Mouse (Mus musculus) limb, embryonic 15.5 days (tissue): ENCODE data around the gene Gpd1l. TPM values are rescaled to one million over a fixed set of nuclear protein-coding genes. Genes with fewer than 3 reads are reported as not detected.
"Not testable (repeated sequence)": the region's sequence is repeated elsewhere in the genome, so short reads cannot be mapped to it uniquely, and the experiment has no call there.

Experiments
- ATAC-seq: fragments of 200-750 bp; cut with Nextera tagmentation; 2 replicates; pipeline ENCODE4 v1.8.0; 2017; ENCODE audit warnings: low read depth, moderate TSS enrichment; ENCODE audit not compliant: insufficient number of reproducible peaks, low FRiP score, low TSS enrichment
- H3K27ac ChIP-seq: fragments of 300-500 bp; sonication (generic); 2 replicates; pipeline ENCODE4 v1.5.1; 2015; ENCODE audit warnings: moderate library complexity, mild to moderate bottlenecking, inconsistent platforms
- H3K27me3 ChIP-seq: fragments of 300-500 bp; sonication (generic); 2 replicates; pipeline ENCODE4 v1.6.1; 2015; ENCODE audit warnings: inconsistent platforms
- H3K36me3 ChIP-seq: fragments of 300-500 bp; sonication (generic); 2 replicates; pipeline ENCODE4 v1.6.1; 2015; ENCODE audit warnings: inconsistent platforms
- H3K4me1 ChIP-seq: fragments of 300-500 bp; sonication (generic); 2 replicates; pipeline ENCODE4 v1.6.1; 2015; ENCODE audit warnings: inconsistent platforms
- H3K4me2 ChIP-seq: fragments of 300-500 bp; sonication (generic); 2 replicates; pipeline ENCODE4 v1.6.1; 2015; ENCODE audit warnings: mild to moderate bottlenecking, inconsistent platforms
- H3K4me3 ChIP-seq: fragments of 300-500 bp; sonication (generic); 2 replicates; pipeline ENCODE4 v1.5.1; 2015; ENCODE audit warnings: mild to moderate bottlenecking, inconsistent platforms
- H3K9ac ChIP-seq: fragments of 300-500 bp; sonication (generic); 2 replicates; pipeline ENCODE4 v1.6.1; 2015; ENCODE audit warnings: inconsistent platforms
- H3K9me3 ChIP-seq: fragments of 300-500 bp; sonication (generic); 2 replicates; pipeline ENCODE4 v1.6.1; 2016; ENCODE audit warnings: inconsistent platforms
- WGBS: fragments of 180-500 bp; shearing (Covaris S2); methylation state at CpG from one replicate; pipeline ENCODE4 v1.1.7; 2015; 5-methylcytosine and 5-hydroxymethylcytosine counted together
- polyA plus RNA-seq: library from polyadenylated mRNA; unstranded; fragments of >200 nt; fragmentation: Nextera tagmentation; extraction: Ambion mirVana; gene quantifications from 2 replicates; pipeline ENCODE4 v1.2.1, GENCODE M21; 2015

Gpd1l gene
- 10.8 and 12.5 TPM in 2 replicates for polyA plus RNA-seq

- peak; percentile 96 for ATAC-seq
- peaks cover 16% of the 10 kb centered on the region for H3K4me1 ChIP-seq
- peak within 1 kb of the TSS; percentile 75 for H3K27ac ChIP-seq
- no peaks in the 10 kb centered on the region for H3K27me3 ChIP-seq
- peak within 1 kb of the TSS; percentile 96 for H3K4me2 ChIP-seq
- under 1% methylated on average over 28 of the region's 30 CpGs for WGBS
- no peaks in the 10 kb centered on the region for H3K9me3 ChIP-seq
- peak within 1 kb of the TSS; percentile 77 for H3K4me3 ChIP-seq
- H3K36me3 ChIP-seq: no peaks in the 10 kb centered on the region
- peak within 1 kb of the TSS; percentile 63 for H3K9ac ChIP-seq
These were observed at the start of gene Gpd1l for GRCm38 (mm10) chr9:114933723-114934171. TSS of gene Gpd1l (minus strand) at chr9:114933987.

GRCm38 (mm10) chr9:114982689-114983360 lies 49.0 kb upstream of the Gpd1l start, which contains the start of gene Rps27rt:
TSS of gene Rps27rt (minus strand) at chr9:114982739.
- no peak within 1 kb of the TSS for H3K9ac ChIP-seq
- H3K4me2 ChIP-seq: no peak within 1 kb of the TSS
- no peak within 1 kb of the TSS for H3K27ac ChIP-seq
- peaks cover 21% of the 10 kb centered on the region for H3K4me1 ChIP-seq
- H3K4me3 ChIP-seq: no peak within 1 kb of the TSS
- WGBS: 84% methylated on average over 16 of the region's 16 CpGs
- H3K36me3 ChIP-seq: no peaks in the 10 kb centered on the region
- no peaks in the 10 kb centered on the region for H3K9me3 ChIP-seq
- no peak for ATAC-seq
- no peaks in the 10 kb centered on the region for H3K27me3 ChIP-seq

- Histone ChIP-seq H3K4me3 (no peak overlapping the region), H3K9ac (no peak overlapping the region), H3K36me3 (no peaks in the 10 kb centered on the region), H3K27me3 (no peaks in the 10 kb centered on the region), H3K9me3 (no peaks in the 10 kb centered on the region), H3K4me1 (peaks cover 23% of the 10 kb centered on the region), H3K4me2 (no peak overlapping the region; the same call in 1 of the 2 replicates), H3K27ac (no peak overlapping the region)
- WGBS: 46% methylated on average over 6 of the region's 6 CpGs
- ATAC-seq: no peak
These were observed 46.2 kb upstream of the Gpd1l start for GRCm38 (mm10) chr9:114979969-114980368.

- peaks cover 23% of the 10 kb centered on the region for H3K4me1 ChIP-seq
- peak within 1 kb of the TSS; percentile 76 for H3K9ac ChIP-seq
- no peaks in the 10 kb centered on the region for H3K27me3 ChIP-seq
- H3K27ac ChIP-seq: peak within 1 kb of the TSS; percentile 84
- no peaks in the 10 kb centered on the region for H3K36me3 ChIP-seq
- under 1% methylated on average over 52 of the region's 86 CpGs for WGBS
- peak within 1 kb of the TSS; percentile 91 for H3K4me2 ChIP-seq
- H3K4me3 ChIP-seq: peak within 1 kb of the TSS; percentile 80
- ATAC-seq: peak; percentile 80
- H3K9me3 ChIP-seq: no peaks in the 10 kb centered on the region
These were observed 44.7 kb upstream of the Gpd1l start, which contains the start of gene Osbpl10 for GRCm38 (mm10) chr9:114978281-114979111. TSS of gene Osbpl10 (plus strand) at chr9:114978569.

- ATAC-seq: peak; percentile 52
- peak overlapping the region; percentile 91 for H3K4me2 ChIP-seq
These were observed 43.9 kb upstream of the Gpd1l start for GRCm38 (mm10) chr9:114977461-114978280.

GRCm38 (mm10) chr9:114966286-114966685 lies 32.5 kb upstream of the Gpd1l start:
- not testable (repeated sequence) for H3K4me2 ChIP-seq, H3K27ac ChIP-seq, H3K4me1 ChIP-seq, H3K9me3 ChIP-seq, H3K27me3 ChIP-seq, ATAC-seq, H3K4me3 ChIP-seq, H3K36me3 ChIP-seq, H3K9ac ChIP-seq
- WGBS: 77% methylated on average over 7 of the region's 7 CpGs

More at GRCm38 (mm10) chr9:114977461-114978280, 43.9 kb upstream of the Gpd1l start:
- H3K27me3 ChIP-seq: no peaks in the 10 kb centered on the region
- peak overlapping the region; percentile 80 for H3K4me3 ChIP-seq
- no peaks in the 10 kb centered on the region for H3K36me3 ChIP-seq
- H3K4me1 ChIP-seq: peaks cover 21% of the 10 kb centered on the region
- WGBS: 11% methylated on average over 31 of the region's 31 CpGs
- peak overlapping the region; percentile 76 for H3K9ac ChIP-seq
- H3K27ac ChIP-seq: peak overlapping the region; percentile 84; the same call in 1 of the 2 replicates
- H3K9me3 ChIP-seq: no peaks in the 10 kb centered on the region

- 57% methylated on average over 3 of the region's 3 CpGs for WGBS
- H3K27me3 ChIP-seq: no peaks in the 10 kb centered on the region
- H3K36me3 ChIP-seq: no peaks in the 10 kb centered on the region
- no peak overlapping the region for H3K9ac ChIP-seq
- no peaks in the 10 kb centered on the region for H3K9me3 ChIP-seq
- H3K4me2 ChIP-seq: no peak overlapping the region
- no peak overlapping the region for H3K27ac ChIP-seq
- no peaks in the 10 kb centered on the region for H3K4me1 ChIP-seq
- ATAC-seq: no peak
- H3K4me3 ChIP-seq: no peak overlapping the region
These were observed 30.3 kb upstream of the Gpd1l start for GRCm38 (mm10) chr9:114964093-114964492.

GRCm38 (mm10) chr9:114960844-114961243 lies 27.1 kb upstream of the Gpd1l start:
- Histone ChIP-seq H3K4me2 (no peak overlapping the region), H3K4me3 (no peak overlapping the region), H3K9ac (no peak overlapping the region), H3K9me3 (no peaks in the 10 kb centered on the region), H3K27me3 (no peaks in the 10 kb centered on the region), H3K36me3 (no peaks in the 10 kb centered on the region), H3K4me1 (no peaks in the 10 kb centered on the region), H3K27ac (no peak overlapping the region)
- 73% methylated on average over 6 of the region's 6 CpGs for WGBS
- ATAC-seq: no peak

- Histone ChIP-seq H3K27ac (no peak overlapping the region), H3K9ac (no peak overlapping the region), H3K4me3 (no peak overlapping the region), H3K9me3 (no peaks in the 10 kb centered on the region), H3K4me1 (no peaks in the 10 kb centered on the region), H3K27me3 (no peaks in the 10 kb centered on the region), H3K4me2 (no peak overlapping the region), H3K36me3 (no peaks in the 10 kb centered on the region)
- 59% methylated on average over 4 of the region's 4 CpGs for WGBS
- ATAC-seq: no peak
These were observed 26.4 kb upstream of the Gpd1l start for GRCm38 (mm10) chr9:114960043-114960789.

- ATAC-seq: no peak
- no peak overlapping the region for H3K4me3 ChIP-seq
These were observed 23.2 kb upstream of the Gpd1l start for GRCm38 (mm10) chr9:114956945-114957344.

GRCm38 (mm10) chr9:114955340-114955739 lies 21.6 kb upstream of the Gpd1l start:
- no peak overlapping the region for H3K4me3 ChIP-seq
- no peaks in the 10 kb centered on the region for H3K36me3 ChIP-seq
- no peak overlapping the region for H3K27ac ChIP-seq
- no peak overlapping the region for H3K4me2 ChIP-seq
- H3K4me1 ChIP-seq: no peaks in the 10 kb centered on the region
- 90% methylated on average over 11 of the region's 11 CpGs for WGBS
- no peak overlapping the region for H3K9ac ChIP-seq
- no peaks in the 10 kb centered on the region for H3K27me3 ChIP-seq
- no peaks in the 10 kb centered on the region for H3K9me3 ChIP-seq
- no peak for ATAC-seq

More at GRCm38 (mm10) chr9:114956945-114957344, 23.2 kb upstream of the Gpd1l start:
- Histone ChIP-seq H3K27ac (no peak overlapping the region), H3K36me3 (no peaks in the 10 kb centered on the region), H3K9ac (no peak overlapping the region), H3K9me3 (no peaks in the 10 kb centered on the region), H3K4me1 (no peaks in the 10 kb centered on the region), H3K27me3 (no peaks in the 10 kb centered on the region), H3K4me2 (no peak overlapping the region)
- 37% methylated on average over 5 of the region's 5 CpGs for WGBS
